Mouse (Mus musculus): ENCODE results near the gene Npas3. TPM values are rescaled to one million over a fixed set of nuclear protein-coding genes. Genes with fewer than 3 reads are reported as not detected.
A peak's percentile ranks its signal among the peaks of the same experiment; 100 is the strongest.
"Not testable (repeated sequence)": the region's sequence is repeated elsewhere in the genome, so short reads cannot be mapped to it uniquely, and the experiment has no call there.

The Npas3 gene
- polyA plus RNA-seq (2012; rRNA removed) = 10.2 and 10.8 TPM in 2 replicates

- DNase-seq (ENCODE audit: extremely low spot score in 1 of 2, low spot score in 1 of 2) = peak in 1 of 2 experiments; percentile 52
Observed at GRCm38 (mm10) chr12:53248101-53248727, at the start of gene Npas3. Gene Npas3 (plus strand): TSS chr12:53248677.

GRCm38 (mm10) chr12:53217141-53217540 is 31.3 kb upstream of the Npas3 start:
- DNase-seq (ENCODE audit: extremely low spot score in 1 of 2, low spot score in 1 of 2) = no peak

GRCm38 (mm10) chr12:53222742-53223141 is 25.7 kb upstream of the Npas3 start:
- DNase-seq (ENCODE audit: extremely low spot score in 1 of 2, low spot score in 1 of 2) = no peak

- no peak for DNase-seq (ENCODE audit: extremely low spot score in 1 of 2, low spot score in 1 of 2)
Observed at GRCm38 (mm10) chr12:53227356-53227755, 21.1 kb upstream of the Npas3 start.

- no peak for DNase-seq (ENCODE audit: extremely low spot score in 1 of 2, low spot score in 1 of 2)
Observed at GRCm38 (mm10) chr12:53229419-53229818, 19.1 kb upstream of the Npas3 start.

- no peak for DNase-seq (ENCODE audit: extremely low spot score in 1 of 2, low spot score in 1 of 2)
Observed at GRCm38 (mm10) chr12:53246181-53246580, 2.3 kb upstream of the Npas3 start.

GRCm38 (mm10) chr12:53246581-53247490 is 1.6 kb upstream of the Npas3 start:
- no peak for DNase-seq (ENCODE audit: extremely low spot score in 1 of 2, low spot score in 1 of 2)

- no peak for DNase-seq (ENCODE audit: extremely low spot score in 1 of 2, low spot score in 1 of 2)
Observed at GRCm38 (mm10) chr12:53247491-53248035, 914 bp upstream of the Npas3 start.

- peak in 1 of 2 experiments; percentile 13 for DNase-seq (ENCODE audit: extremely low spot score in 1 of 2, low spot score in 1 of 2)
Observed at GRCm38 (mm10) chr12:53248796-53249195, 319 bp downstream of the Npas3 start.

- DNase-seq (ENCODE audit: extremely low spot score in 1 of 2, low spot score in 1 of 2) = peak in 1 of 2 experiments; percentile 38
Observed at GRCm38 (mm10) chr12:53251701-53252181, 3.3 kb downstream of the Npas3 start.

- DNase-seq (ENCODE audit: extremely low spot score in 1 of 2, low spot score in 1 of 2) = no peak
Observed at GRCm38 (mm10) chr12:53252213-53252571, 3.7 kb downstream of the Npas3 start.

- DNase-seq (ENCODE audit: extremely low spot score in 1 of 2, low spot score in 1 of 2) = no peak
Observed at GRCm38 (mm10) chr12:53252572-53253422, 4.3 kb downstream of the Npas3 start.

- DNase-seq (ENCODE audit: extremely low spot score in 1 of 2, low spot score in 1 of 2) = peak in 1 of 2 experiments; percentile 30
Observed at GRCm38 (mm10) chr12:53253461-53254159, 5.1 kb downstream of the Npas3 start.

- DNase-seq (ENCODE audit: extremely low spot score in 1 of 2, low spot score in 1 of 2) = no peak
Observed at GRCm38 (mm10) chr12:53254160-53254480, 5.6 kb downstream of the Npas3 start.

- not testable (repeated sequence) for DNase-seq (ENCODE audit: extremely low spot score in 1 of 2, low spot score in 1 of 2)
Observed at GRCm38 (mm10) chr12:53274502-53274901, 26.0 kb downstream of the Npas3 start.

- DNase-seq (ENCODE audit: extremely low spot score in 1 of 2, low spot score in 1 of 2) = no peak
Observed at GRCm38 (mm10) chr12:53277393-53277792, 28.9 kb downstream of the Npas3 start.

- DNase-seq (ENCODE audit: extremely low spot score in 1 of 2, low spot score in 1 of 2) = no peak
Observed at GRCm38 (mm10) chr12:53290341-53290740, 41.9 kb downstream of the Npas3 start.

- DNase-seq (ENCODE audit: extremely low spot score in 1 of 2, low spot score in 1 of 2) = no peak
Observed at GRCm38 (mm10) chr12:53290846-53291245, 42.4 kb downstream of the Npas3 start.

- no peak for DNase-seq (ENCODE audit: extremely low spot score in 1 of 2, low spot score in 1 of 2)
Observed at GRCm38 (mm10) chr12:53292010-53292409, 43.5 kb downstream of the Npas3 start.
